Mouse (Mus musculus): Measurements from ENCODE around the gene Ahnak2. TPM values are rescaled to one million over a fixed set of nuclear protein-coding genes. Genes with fewer than 3 reads are reported as not detected.

Ahnak2 gene
- polyA plus RNA-seq, 1 experiment from 2014 or later, result 0.17 TPM

Small RNA genes lying within 50 kb of the gene (microRNA-seq; reads per million reads assigned to microRNA genes)
- 1.2 reads per million for gene Mir6940

Other genes starting within 250 kb of the Ahnak2 start
- 2.2 and 2.4 TPM in 2 replicates for gene Inf2, start 213.9 kb downstream of the Ahnak2 start, polyA plus RNA-seq (2014; fragmentation: Nextera tagmentation; extraction: Ambion mirVana)
- 4.4 and 5.1 TPM in 2 replicates for gene Adssl1, start 182.6 kb downstream of the Ahnak2 start, polyA plus RNA-seq (2014; fragmentation: Nextera tagmentation; extraction: Ambion mirVana)
- 294 TPM in 2 replicates for gene Siva1, start 158.0 kb downstream of the Ahnak2 start, polyA plus RNA-seq (2014; fragmentation: Nextera tagmentation; extraction: Ambion mirVana)
- gene Akt1, start 127.8 kb downstream of the Ahnak2 start, polyA plus RNA-seq (2014; fragmentation: Nextera tagmentation; extraction: Ambion mirVana), result 95.4 and 113 TPM in 2 replicates
- gene Zbtb42, start 123.8 kb downstream of the Ahnak2 start, polyA plus RNA-seq (2014; fragmentation: Nextera tagmentation; extraction: Ambion mirVana), result 0.82 and 1.6 TPM in 2 replicates
- gene Cep170b, start 82.2 kb downstream of the Ahnak2 start, polyA plus RNA-seq (2014; fragmentation: Nextera tagmentation; extraction: Ambion mirVana), result 9.5 and 9.6 TPM in 2 replicates
- gene Pld4, start 42.0 kb downstream of the Ahnak2 start, polyA plus RNA-seq (2014; fragmentation: Nextera tagmentation; extraction: Ambion mirVana), result 2.8 TPM in 2 replicates
- gene Clba1, start 6.3 kb upstream of the Ahnak2 start, polyA plus RNA-seq (2014; fragmentation: Nextera tagmentation; extraction: Ambion mirVana), result 7.0 and 7.6 TPM in 2 replicates
- gene Cdca4, start 26.8 kb upstream of the Ahnak2 start, polyA plus RNA-seq (2014; fragmentation: Nextera tagmentation; extraction: Ambion mirVana), result 180 and 189 TPM in 2 replicates
- not detected in 2 replicates for gene Gpr132, start 65.6 kb upstream of the Ahnak2 start, polyA plus RNA-seq (2014; fragmentation: Nextera tagmentation; extraction: Ambion mirVana)
- 4.0 and 4.7 TPM in 2 replicates for gene Jag2, start 127.1 kb upstream of the Ahnak2 start, polyA plus RNA-seq (2014; fragmentation: Nextera tagmentation; extraction: Ambion mirVana)
- 87.9 and 90.1 TPM in 2 replicates for gene Nudt14, start 139.5 kb upstream of the Ahnak2 start, polyA plus RNA-seq (2014; fragmentation: Nextera tagmentation; extraction: Ambion mirVana)
- gene Btbd6, start 173.8 kb upstream of the Ahnak2 start, polyA plus RNA-seq (2014; fragmentation: Nextera tagmentation; extraction: Ambion mirVana), result 26.4 and 27.4 TPM in 2 replicates
- 58.8 and 63.0 TPM in 2 replicates for gene Brf1, start 198.0 kb upstream of the Ahnak2 start, polyA plus RNA-seq (2014; fragmentation: Nextera tagmentation; extraction: Ambion mirVana)
- gene Pacs2, start 211.9 kb upstream of the Ahnak2 start, polyA plus RNA-seq (2014; fragmentation: Nextera tagmentation; extraction: Ambion mirVana), result 11.7 and 13.5 TPM in 2 replicates